Mouse (Mus musculus) megakaryocyte, adult 5-6 weeks (primary cell): ENCODE measurements around the gene Sacs. TPM values are rescaled to one million over a fixed set of nuclear protein-coding genes. Genes with fewer than 3 reads are reported as not detected.
"Not testable (repeated sequence)": the region's sequence is repeated elsewhere in the genome, so short reads cannot be mapped to it uniquely, and the experiment has no call there.

Source experiments
- ATAC-seq: 2 replicates; pipeline ENCODE4 v1.8.0; 2016; ENCODE audit warnings: mild to moderate bottlenecking, inconsistent platforms; ENCODE audit not compliant: poor library complexity, severe bottlenecking
- total RNA-seq, 2 experiments: library from RNA; stranded (forward) in 1 of 2; stranded (reverse) in 1 of 2; fragments of 153-499, 151-499 nt in 1 of 2; fragments of 221-1000, 200-1000 nt in 1 of 2; gene quantifications; 2 replicates each; pipeline versions ENCODE4 v1.2.3 to v1.2.4; 2015 to 2017

The Sacs gene
- total RNA-seq (2015), result 8.3 and 8.8 TPM in 2 replicates
- 9.8 and 11.7 TPM in 2 replicates for total RNA-seq (2017)

DNA sequence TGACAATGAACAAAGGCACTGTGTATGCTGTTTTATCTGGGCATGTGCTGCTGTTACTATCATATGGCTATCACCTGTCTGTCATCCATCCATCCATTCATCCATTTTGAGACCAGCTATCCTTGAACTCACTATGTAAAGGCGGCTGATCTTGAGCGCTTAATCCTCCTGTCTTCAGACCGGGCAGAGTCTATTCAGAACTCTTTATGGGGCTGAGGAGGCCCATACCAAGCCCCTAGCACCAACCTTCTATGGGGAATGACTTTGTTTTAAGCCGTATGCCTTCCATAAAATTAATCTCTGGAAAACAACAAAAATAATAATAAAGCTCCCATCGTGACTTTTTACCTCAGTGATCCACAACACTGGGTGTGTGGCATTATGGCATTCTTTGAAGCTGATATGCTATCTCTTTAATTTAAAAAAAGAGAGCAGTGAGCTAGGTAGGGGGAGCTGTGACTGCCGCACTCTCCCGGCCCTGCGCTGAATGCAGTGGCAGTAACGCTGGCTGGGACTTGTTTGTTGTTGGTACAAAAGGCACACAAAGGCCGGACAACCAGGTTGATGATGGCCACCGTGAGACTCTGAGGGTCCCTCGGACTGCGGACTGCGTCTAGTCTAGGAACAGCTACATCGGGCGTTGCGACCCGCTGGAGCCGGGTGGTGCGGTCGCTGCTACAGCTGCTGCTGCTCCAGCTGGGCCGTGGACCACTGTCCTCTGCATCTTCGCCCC, at the start of gene Sacs:
TSS of gene Sacs (plus strand) at position 464 of the 733 bp plus-strand sequence.
- ATAC-seq, result no peak

GRCm38 (mm10) chr14:61090955-61091354, 47.3 kb upstream of the Sacs start:
- no peak for ATAC-seq

DNA sequence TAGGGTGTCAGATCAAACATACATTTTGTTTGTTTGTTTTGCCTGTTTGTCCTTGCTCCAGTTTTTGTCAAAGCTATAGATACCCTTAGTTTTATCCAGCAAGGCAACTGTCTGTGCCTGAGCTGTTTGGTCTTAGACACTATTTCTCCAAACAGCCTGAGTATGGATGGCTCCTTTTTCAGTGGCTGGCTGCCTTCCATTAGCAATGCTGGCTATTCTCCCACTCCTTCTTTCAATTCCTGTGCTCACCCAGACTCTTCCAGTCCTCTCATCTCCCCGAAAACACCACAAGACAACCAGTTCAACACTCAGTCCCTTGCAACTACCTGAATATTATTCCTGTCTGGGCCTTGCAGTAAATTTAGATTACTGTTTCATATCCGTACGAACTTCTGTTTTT, 46.2 kb upstream of the Sacs start:
- ATAC-seq, result no peak

DNA sequence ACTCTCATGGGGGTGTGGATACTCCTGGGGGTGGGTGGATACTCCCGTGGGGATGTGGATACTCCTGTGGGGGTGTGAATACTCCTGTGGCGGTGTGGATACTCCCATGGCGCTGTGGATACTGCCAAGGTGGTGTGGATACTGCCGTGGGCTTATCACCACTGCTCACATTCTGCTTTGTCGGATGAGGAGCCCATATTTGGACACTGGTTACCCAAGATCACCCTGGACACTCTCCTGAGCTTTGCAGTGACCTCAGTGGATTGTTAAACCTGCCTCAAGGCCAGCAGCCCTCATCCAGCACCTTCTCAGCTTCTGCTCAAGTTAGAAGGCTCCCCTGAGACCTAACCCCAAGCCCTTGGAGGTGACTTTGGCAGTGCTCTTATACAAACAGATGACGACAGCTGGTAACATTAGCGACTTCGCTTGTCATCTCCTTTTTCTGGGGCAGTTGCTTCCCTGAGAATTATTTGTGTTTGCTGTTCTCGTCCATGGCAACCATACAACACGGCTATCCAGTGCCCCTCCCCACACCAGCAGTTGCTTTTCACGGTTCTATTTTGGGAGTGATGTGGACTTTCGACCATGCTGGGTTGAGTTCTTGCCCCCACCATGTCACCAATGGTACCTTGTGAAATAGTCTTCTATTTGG, 40.2 kb upstream of the Sacs start:
- no peak for ATAC-seq

GRCm38 (mm10) chr14:61100736-61101135, 37.5 kb upstream of the Sacs start:
- ATAC-seq, result no peak

DNA sequence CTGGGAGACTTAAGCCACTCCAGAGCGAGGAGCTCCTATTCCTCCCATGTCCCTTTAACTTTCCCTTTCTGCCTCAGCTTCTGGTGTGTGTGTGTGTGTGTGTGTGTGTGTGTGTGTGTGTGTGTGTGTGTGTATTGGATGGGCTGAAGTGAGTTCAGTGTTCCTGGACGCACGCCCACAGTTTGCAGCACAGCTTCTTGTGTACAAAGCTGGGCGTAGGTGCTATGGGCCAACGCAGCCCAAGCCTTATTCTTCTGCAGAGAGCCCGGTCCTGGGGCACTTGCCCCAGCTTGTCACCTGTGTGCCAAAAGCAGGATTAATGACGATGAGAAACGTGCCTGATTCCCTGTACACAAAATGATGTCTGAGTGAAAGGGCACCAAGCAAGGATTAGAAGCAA, 31.9 kb upstream of the Sacs start:
- no peak for ATAC-seq

- ATAC-seq, result no peak
Observed at GRCm38 (mm10) chr14:61108625-61109024, 29.6 kb upstream of the Sacs start.

DNA sequence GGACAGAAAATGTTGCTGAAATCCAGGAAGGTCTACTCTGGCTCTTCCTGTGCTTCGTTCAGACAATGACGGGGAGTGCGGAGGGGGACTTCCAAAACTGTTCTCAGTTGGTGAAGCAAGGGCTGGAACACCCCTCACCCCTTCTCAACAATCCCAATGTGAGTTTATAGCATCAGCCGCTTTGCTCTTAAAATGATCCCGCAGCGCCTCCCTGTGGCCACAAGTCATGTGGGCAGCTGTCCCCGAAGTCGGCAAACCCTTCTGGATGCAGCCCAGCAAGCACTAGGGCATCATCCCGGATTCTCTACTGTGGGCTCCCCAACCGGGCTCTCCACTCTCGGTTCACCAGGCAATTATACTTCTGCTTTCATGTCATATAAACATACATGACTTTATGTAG, 25.9 kb upstream of the Sacs start:
- ATAC-seq, result no peak

DNA sequence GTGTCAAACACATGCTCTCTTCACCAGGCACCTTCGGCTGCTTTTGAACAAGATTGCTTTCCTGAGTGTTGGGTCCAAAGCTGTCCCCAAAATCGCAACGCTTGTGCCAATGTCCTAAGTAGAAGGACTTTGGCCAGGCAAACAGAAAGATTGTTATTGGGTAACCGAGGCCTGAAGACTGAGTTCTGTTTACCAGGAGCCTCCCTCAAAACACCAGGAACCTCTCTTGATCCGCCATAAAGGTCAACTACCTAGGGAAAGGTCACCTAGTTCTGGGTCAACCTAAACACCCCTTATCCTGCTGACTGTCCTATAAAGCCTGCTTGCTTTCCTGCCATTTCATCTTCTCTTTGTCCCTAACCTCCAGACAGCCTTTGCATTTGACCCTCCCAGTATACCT, 13.5 kb upstream of the Sacs start:
- no peak for ATAC-seq

DNA sequence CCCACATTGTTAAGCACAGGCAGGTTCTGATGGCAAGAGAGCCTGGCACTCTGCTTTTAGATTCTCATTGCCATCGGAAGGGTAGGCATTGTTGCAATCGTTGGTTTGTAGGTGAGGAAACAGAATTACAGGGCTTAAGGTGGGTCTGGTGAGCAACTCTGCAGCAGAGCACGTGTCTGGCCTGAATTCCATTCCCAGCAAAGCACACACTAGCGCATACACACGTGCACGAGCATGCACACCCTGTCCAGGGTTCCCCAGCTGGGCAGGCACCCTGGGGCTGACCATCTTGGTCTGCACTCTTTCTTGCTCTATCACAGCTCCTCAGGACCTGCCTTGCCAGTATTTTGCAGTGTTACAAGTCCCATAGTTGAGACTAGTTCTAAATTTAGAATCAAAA, 13.1 kb upstream of the Sacs start:
- no peak for ATAC-seq

GRCm38 (mm10) chr14:61127365-61127764, 10.9 kb upstream of the Sacs start:
- not testable (repeated sequence) for ATAC-seq

DNA sequence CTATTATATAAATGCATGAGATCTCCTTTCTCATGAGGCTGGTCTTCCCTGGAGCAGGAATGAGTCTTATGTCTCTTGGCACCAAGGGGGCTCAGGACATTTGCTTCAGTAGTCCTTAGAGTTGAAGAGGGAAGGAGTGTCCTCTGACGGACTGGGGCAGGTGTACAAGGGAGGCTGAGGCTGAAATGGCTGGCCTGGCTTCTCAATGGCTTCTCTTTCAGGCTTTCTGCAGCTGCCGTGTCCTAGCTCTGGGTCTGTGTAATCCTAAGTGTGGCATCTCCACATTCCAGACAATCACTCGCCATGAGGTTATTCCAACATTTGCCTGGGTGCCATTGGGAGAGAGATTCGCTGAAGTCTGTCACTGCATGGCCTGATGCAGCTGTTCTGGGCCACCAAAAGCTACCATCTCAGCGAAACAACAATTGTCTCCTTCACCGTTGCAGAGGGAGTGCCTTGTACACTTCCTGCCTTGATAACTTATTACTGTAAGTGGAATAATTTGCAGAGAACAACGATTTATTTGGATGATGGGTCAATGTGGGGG, 9.2 kb upstream of the Sacs start:
- ATAC-seq, result no peak

DNA sequence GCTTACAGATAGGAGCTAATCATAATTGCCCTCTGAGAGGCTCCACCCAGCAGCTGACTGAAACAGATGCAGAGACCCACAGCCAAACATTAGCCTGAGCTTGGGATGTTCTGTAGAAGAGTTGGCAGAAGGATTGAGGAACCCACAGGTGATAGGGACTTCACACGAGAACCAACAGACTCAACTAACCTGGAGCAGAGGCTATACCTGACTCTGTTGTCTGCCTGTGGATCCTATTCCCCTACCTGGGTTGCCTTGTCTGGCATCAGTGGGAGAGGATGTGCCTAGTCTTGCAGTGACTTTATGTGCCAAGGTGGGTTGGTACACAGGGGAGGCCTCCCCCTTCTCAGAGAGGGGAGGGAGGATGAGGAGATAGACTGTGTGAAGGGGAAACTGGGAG, 5.7 kb upstream of the Sacs start:
- ATAC-seq, result no peak

- no peak for ATAC-seq
Observed at GRCm38 (mm10) chr14:61134381-61135030, 3.8 kb upstream of the Sacs start.

DNA sequence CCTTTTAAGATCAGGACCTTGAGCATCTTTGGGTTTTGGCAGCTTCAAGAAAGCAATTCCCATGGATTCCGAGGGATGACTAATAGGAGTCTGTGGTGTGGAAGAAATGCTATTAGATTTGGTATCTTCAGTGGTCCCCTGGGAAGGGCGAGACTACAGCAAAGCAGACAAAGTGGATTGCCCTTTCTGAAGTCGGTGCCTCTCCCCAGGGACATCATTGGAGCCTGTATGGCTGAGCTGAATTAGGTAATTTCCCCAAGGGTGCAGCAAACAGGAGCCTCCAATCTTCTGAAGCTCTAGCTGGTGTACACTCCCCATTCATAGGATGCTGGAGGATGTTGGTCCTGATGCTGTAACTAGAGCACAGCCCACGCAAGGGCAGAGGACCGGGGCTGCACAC, 847 bp upstream of the Sacs start:
- no peak for ATAC-seq

DNA sequence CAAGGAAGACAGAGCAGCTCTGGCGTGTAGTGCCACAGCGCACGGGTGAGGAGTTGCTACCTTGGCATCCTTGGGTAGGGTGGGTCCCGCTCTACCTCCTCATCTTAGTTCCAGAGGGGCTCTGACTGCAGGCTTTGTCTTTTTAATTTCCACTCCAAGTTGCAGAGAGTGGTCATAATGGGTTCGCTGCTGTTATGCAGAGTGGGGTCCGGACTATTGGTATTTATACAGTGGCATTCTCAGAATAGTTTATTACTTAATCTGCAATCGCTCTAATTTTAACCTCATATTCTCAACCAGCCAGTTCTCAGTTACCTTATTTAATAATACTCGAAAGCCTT, 440 bp downstream of the Sacs start:
- no peak for ATAC-seq

DNA sequence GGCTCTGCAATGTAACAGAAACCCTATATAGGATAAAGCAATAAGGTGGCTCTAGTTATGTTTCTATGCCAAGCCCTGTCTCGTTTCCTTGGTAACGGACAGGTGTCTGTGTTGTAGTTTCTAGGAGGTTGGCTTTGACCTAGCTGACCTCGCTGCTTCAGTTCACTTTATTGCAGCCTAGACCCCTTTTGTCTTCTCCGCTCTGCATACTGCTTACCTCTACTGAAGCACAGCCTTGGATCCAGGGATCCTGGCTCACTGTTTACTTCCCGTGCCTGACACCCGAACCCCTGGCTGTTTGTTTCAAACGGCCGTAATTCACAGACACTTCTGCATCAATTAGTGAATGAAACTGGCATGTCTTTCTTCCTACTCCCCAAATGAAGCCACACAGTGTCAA, 5.1 kb downstream of the Sacs start:
- no peak for ATAC-seq

- ATAC-seq, result no peak
Observed at GRCm38 (mm10) chr14:61143869-61144268, 5.6 kb downstream of the Sacs start.

DNA sequence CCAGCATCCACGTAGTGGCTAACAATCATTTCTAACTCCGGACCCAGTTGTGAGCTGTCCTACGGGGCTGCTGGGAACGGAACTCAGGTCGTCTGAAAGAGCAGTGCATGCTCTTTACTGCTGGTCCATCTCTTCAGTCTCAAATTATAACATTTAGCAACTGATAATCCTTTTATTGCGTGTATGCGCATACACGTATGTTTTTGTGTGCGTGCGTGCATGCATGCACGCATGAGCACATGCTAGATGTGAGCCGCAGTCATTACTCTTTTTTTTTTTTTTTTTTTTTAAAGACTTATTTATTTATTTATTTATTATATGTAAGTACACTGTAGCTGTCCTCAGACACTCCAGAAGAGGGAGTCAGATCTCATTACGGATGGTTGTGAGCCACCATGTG, 12.2 kb downstream of the Sacs start:
- not testable (repeated sequence) for ATAC-seq

DNA sequence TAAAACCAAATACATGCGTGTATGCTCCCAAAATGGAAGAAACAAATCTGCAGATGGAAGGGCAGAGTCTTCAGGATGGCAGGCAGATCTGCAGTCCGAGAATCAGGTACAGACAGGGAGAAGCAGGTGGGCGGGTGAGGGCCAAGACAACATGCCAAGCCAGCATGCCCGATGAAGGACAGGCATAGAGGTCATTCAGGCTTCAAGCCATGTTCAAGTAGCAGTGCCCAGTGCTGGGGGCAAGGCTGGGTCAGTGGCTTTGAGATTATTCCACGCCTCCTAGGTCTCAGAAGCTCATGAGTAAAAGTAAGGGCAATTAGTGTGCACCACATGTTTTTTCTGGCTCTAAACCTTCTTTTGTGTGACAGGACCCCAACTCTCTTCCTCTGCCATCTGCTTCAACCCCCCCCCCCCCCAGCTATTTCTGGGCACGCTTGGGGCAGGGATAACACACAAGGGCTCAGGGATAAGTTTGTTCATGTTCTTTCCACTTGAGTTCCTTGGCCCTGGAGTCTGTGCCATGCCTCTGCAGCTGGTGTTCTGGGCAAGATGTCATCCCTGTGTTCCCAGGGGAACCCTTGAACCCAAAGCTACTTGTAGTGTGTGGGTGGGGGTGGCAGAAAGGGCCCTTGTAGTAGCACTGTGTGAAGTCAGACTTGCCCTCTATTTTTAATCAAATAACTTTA, 16.8 kb downstream of the Sacs start:
- ATAC-seq, result no peak

GRCm38 (mm10) chr14:61155687-61156086, 17.4 kb downstream of the Sacs start:
- ATAC-seq, result no peak
